Mouse (Mus musculus): ENCODE data around the gene 1700034J05Rik.

Gene 1700034J05Rik

GRCm38 (mm10) chr6:146928108-146928507 is 26.1 kb downstream of the 1700034J05Rik start:
- no peak for DNase-seq (ENCODE audit: low read depth in 2 of 2, low spot score in 2 of 2)

GRCm38 (mm10) chr6:146926415-146926980 is 27.7 kb downstream of the 1700034J05Rik start:
- no peak for DNase-seq (ENCODE audit: low read depth in 2 of 2, low spot score in 2 of 2)

DNA sequence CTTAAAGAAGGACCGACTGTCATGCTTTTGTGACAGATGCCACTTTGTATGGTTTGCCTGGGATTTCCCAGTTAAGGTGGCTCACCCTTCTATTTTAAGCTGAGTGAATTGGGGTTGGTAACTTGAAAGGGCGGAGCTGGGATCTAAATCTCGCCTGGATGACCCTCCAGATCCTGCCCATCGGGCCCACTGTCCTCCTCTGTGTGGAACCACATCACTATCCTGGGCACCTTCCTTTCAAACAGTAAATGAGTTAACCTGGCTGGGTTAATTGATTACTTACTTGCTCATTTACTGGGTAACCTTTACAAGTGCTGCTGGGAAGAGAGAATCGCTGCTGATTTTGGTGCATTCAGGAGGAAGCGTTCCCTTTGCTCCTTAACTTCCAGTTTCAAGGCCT is 35.9 kb downstream of the 1700034J05Rik start:
- no peak for DNase-seq (ENCODE audit: low read depth in 2 of 2, low spot score in 2 of 2)

DNA sequence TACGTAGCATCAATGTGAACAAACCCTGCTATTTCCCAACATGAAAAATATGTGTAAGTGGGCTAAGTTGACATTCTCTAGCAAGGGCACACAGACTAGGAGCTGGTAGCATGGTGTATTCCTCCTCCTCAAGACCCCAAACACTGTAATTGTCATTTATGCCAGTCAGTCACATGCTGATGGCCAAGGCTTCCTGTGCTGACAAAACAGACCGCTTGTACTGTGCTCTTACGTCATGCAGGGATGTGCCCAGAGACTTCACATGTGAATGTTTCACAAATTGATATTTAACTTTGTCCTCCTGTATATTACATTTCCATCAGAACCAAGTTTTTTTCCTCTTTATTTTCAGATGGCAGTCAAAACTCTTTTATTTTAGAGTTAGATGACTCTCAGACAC is 36.8 kb downstream of the 1700034J05Rik start:
- no peak for DNase-seq (ENCODE audit: low read depth in 2 of 2, low spot score in 2 of 2)

DNA sequence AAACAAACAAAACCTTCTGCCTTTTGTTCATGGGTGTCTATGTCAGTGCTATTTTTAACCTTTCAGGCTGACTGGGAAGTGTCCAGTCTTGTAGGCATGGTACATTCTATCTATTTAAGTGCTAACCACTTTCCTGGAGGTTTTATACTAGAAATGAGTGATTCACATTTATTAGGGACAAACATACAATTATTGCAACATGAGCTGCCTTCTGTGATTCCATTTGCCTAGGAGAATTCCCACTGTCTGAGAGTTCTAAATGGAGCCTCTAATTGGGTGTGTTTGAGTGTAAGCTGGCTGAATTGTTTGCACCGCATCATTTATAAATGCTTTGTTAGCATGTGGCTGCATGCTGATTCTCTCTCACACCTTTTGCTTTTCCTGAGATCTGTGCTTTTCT is 38.4 kb downstream of the 1700034J05Rik start:
- DNase-seq (ENCODE audit: low read depth in 2 of 2, low spot score in 2 of 2): no peak

- DNase-seq (ENCODE audit: low read depth in 2 of 2, low spot score in 2 of 2): no peak
Observed at GRCm38 (mm10) chr6:146913489-146914198, 40.6 kb downstream of the 1700034J05Rik start.

GRCm38 (mm10) chr6:146912835-146913488 is 41.3 kb downstream of the 1700034J05Rik start:
- no peak for DNase-seq (ENCODE audit: low read depth in 2 of 2, low spot score in 2 of 2)

GRCm38 (mm10) chr6:146910801-146911200 is 43.4 kb downstream of the 1700034J05Rik start:
- no peak for DNase-seq (ENCODE audit: low read depth in 2 of 2, low spot score in 2 of 2)

DNA sequence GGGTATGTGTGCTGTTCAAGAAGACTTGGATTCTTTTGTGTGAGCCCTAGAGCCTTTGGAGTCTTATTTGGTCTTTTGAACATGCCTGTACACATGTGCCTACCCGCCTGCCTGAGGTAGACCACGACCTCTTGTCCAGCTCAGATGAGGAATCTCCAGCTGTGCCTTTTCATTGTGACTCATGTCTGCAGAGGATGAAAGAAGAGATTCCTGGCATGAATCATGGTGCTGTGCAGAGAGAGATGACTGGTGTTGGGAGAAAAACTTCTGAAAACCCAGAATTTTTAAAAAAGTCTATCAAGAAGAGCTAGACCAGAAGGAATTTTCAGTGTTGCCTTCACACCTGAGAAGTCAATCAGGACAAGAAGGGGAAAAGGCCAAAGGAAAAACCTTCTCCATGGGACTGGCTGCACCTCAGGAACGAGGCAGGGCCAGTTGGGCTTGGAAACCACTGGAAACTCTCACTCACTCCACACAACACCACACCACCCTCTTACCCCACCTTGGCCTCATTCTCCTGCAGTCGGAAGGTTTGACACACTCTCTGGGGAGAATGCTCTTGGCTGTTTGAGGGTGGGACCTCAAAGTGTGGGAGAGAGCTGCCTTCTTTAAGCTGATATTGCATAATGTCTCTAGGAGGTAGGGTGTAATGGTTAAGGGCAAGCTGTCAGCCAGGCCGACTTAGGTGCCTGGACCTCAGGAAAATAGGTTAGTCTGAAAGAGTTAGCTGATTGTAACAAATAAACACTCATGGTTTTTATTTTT is 44.3 kb downstream of the 1700034J05Rik start:
- DNase-seq (ENCODE audit: low read depth in 2 of 2, low spot score in 2 of 2): no peak

DNA sequence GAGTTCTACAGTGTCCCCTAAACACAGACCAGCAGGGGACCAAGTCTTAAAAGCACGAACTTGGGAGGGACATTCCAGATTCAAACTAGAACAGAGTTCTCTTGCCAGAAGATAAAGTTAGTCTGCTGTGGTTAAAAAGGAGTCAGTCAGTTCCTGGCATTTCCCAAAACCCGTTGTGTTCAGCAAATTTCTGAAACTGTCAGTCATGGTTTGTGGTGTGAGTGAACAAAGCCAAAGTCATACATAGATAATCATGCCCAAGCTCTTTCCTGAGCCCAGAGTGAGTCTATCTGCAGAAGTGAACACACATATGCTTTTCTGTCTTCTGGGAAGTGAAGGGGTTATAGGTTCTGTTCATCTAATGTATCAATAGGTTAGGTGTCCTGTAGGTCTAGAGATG is 45.4 kb downstream of the 1700034J05Rik start:
- no peak for DNase-seq (ENCODE audit: low read depth in 2 of 2, low spot score in 2 of 2)

DNA sequence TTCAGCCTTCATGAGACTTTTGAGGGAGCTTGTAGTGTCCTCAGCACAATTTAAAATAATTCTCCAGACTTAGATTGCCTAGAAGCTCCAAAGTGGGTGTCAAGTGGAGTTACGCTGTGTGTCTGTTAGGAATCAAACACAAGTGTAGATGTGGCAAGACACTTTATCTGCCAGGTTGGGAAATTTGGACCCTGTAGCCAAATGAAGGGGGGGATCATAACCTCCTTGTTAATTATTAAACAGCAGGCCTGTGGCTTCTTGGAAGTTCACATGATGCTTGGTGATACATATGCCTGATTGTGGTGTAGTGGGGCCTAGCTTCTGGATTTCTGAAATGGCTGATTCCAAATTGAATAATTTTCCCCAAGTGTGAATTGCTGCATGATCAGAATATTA is 46.4 kb downstream of the 1700034J05Rik start:
- DNase-seq (ENCODE audit: low read depth in 2 of 2, low spot score in 2 of 2): no peak

GRCm38 (mm10) chr6:146907061-146907794 is 47.0 kb downstream of the 1700034J05Rik start:
- no peak for DNase-seq (ENCODE audit: low read depth in 2 of 2, low spot score in 2 of 2)

- no peak for DNase-seq (ENCODE audit: low read depth in 2 of 2, low spot score in 2 of 2)
Observed at GRCm38 (mm10) chr6:146906000-146906786, 48.0 kb downstream of the 1700034J05Rik start.

DNA sequence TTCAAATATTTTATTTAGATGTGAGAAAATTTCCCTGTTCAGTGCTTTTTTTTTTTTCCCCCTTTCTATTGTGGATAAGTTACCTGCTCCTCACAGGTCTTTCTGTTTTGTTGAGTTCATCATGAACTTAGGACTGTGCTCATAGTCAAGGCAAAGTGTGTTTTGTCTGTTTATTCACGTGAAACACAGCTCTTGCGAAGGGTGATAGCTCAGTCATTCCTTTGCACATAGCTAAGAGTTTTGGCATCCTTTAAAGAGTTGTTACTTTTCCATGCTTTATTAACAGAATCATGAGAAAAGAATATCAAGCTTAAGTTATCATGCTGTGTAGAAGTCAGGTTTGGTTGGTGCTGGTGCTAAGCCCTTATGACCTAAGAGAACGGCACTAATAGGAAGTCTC is 49.5 kb downstream of the 1700034J05Rik start:
- DNase-seq (ENCODE audit: low read depth in 2 of 2, low spot score in 2 of 2): no peak

DNA sequence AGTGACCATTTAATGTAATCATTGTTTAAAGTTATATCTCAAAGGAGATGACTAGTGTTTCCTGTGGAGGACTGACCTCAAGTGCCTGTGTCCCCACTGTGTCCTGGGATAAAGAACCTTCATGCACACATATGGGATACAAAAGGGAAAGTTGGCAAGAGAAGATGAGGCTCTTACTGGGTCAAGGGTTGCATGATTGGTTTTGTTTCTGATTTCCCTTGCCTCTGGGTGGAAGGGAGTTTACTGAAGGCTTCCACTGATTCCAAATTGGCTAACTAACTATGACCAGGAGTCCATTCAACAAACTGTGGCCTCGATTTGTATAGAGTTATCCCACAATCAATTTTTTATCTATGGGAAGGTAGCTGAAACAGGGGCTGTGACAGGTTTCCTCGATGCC is 50.6 kb downstream of the 1700034J05Rik start:
- DNase-seq (ENCODE audit: low read depth in 2 of 2, low spot score in 2 of 2): no peak

DNA sequence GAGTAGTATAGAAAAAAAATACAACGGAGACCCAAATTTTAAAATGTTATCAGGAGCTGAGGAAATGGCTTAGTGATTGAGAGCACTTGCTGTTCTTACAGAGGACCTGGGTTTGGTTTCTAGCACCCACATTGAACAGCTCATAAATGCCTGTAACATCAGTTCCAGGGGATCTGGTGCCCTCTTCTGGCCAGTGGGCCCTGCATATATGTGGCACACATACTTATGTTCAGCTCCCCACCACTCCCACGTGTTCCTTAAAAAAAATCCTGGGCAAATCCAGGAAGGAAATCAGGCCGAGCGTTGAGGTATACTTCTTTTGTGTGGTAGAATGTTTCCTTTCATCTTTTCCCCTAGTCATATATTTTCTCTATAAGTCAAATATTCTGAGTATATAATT is 52.3 kb downstream of the 1700034J05Rik start:
- no peak for DNase-seq (ENCODE audit: low read depth in 2 of 2, low spot score in 2 of 2)

All from CD8-positive naive resting alpha-beta T cell, adult 2 months (primary cell).